Mouse (Mus musculus) liver, adult 2 months (tissue): ENCODE measurements around the gene Nit2.

Source experiments
- CTCF ChIP-seq: fragments of 200-500 bp; IDR thresholded peaks from 2 replicates; pipeline ENCODE4 v1.5.1; 2011; ENCODE audit warnings: low read depth, low read length, control low read depth
- POLR2A ChIP-seq: fragments of 200-500 bp; IDR thresholded peaks from 2 replicates; pipeline ENCODE4 v1.6.1; 2011; ENCODE audit warnings: low read length, control low read depth; ENCODE audit not compliant: insufficient read depth; ENCODE audit errors: extremely low read depth

GRCm38 (mm10) chr16:57181180-57181579 is 14.0 kb upstream of the Nit2 start:
- TF ChIP-seq POLR2A: no peak
- TF ChIP-seq CTCF: no peak
